12 mouse cellular contexts compared by ENCODE assay signal in the genomic region with DNA sequence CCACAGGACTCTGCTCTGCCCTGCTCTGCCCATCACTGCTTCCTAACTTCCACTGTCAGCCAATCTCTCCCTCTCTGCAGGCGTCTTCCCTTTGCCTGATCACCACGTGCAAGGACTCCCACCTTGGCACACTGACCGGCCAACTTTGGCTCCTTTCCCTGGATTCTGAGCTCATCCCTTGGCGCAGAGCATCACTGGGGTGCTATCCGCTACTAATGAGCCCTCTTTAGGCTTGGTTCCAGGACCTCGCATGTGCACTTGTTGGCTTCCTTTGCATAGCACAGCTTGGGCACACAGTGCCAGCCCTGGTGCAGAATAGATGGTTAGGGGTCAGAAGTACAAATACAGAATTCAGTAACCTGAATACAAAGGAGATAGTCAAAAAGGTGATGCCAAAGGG. TPM values are rescaled to one million over a fixed set of nuclear protein-coding genes. Genes with fewer than 3 reads are reported as not detected.
DNase-seq lines count a peak whose midpoint lies in the region; ATAC-seq and TF ChIP-seq lines count a peak whose summit lies in the region.
"Had no signal": no experiment of that assay in that cellular context is flagged by ENCODE, and none has a peak within 500 bp of the region (broad histone marks: within the 10 kb centered on the region; RNA-seq: fewer than 3 reads in every experiment).

No protein-coding gene starts in this region.

- in situ Hi-C loops in Patski (cut with MboI; ENCODE audit: low pct_unique_long_range_greater_than_20kb) = loop anchor here (10.0 to 25.0 kb wide), 2 partner anchors 196 to 314 kb away; partner anchors contain the start of gene Ankrd31

- ATAC-seq in Patski = peak; percentile 31
- ATAC-seq in forebrain, embryonic 16.5 days = peak; percentile 40; the same call in 1 of the 2 replicates

- no peak for TF ChIP-seq CTCF in Patski (IDR thresholded peaks at IDR 0.05)

- no peaks in the 10 kb centered on the region for H3K9me3 ChIP-seq in forebrain, embryonic 16.5 days (ENCODE audit: control insufficient read depth, low read length)

- H3K27me3 ChIP-seq in Patski = no peaks in the 10 kb centered on the region
- no peaks in the 10 kb centered on the region for H3K27me3 ChIP-seq in forebrain, embryonic 16.5 days (replicated peaks; ENCODE audit: control insufficient read depth, insufficient read depth, low read length)

- H3K9ac ChIP-seq in forebrain, embryonic 16.5 days (replicated peaks; ENCODE audit: low read depth, low read length) = no peak overlapping the region

- CTCF ChIA-PET in Patski (lab: Charles Lee) = no interaction called here

- H3K4me3 ChIP-seq in forebrain, embryonic 16.5 days (replicated peaks; ENCODE audit: low read length) = no peak overlapping the region

- no peak overlapping the region for H3K4me2 ChIP-seq in forebrain, embryonic 16.5 days (ENCODE audit: low read length)

- no peaks in the 10 kb centered on the region for H3K36me3 ChIP-seq in forebrain, embryonic 16.5 days (ENCODE audit: control insufficient read depth, insufficient read depth)

- no peak overlapping the region for H3K27ac ChIP-seq in forebrain, embryonic 16.5 days (ENCODE audit: low read length)

- peak; percentile 51 to 81 for DNase-seq in kidney, adult 8-10 months
- no peak for DNase-seq in kidney, postnatal 10 days
- DNase-seq in Patski (ENCODE audit: low read depth, low spot score) = peak; percentile 39
- DNase-seq in adrenal gland, postnatal 25 days = peak; percentile 60
- DNase-seq in ovary, adult 18-20 months (ENCODE audit: low spot score) = no peak
- no peak for DNase-seq in embryo, embryonic 11 days
- DNase-seq: lung, adult 2 months had no signal

- H3K4me1 ChIP-seq in forebrain, embryonic 16.5 days (replicated peaks; ENCODE audit: control insufficient read depth, insufficient read depth, low read length) = no peaks in the 10 kb centered on the region

- POLR2A ChIA-PET in Patski (lab: Charles Lee) = no interaction called here

- WGBS in forebrain, embryonic 16.5 days = 38% methylated on average over 6 of the region's 6 CpGs

RNA-seq across cellular contexts. Expression of gene Fam169a, which starts 15.9 kb away (rescaled TPM):
- 0.31 TPM for polyA plus RNA-seq in Patski (2021)
- 6.9 and 10.1 TPM in 2 replicates for total RNA-seq in adrenal gland, postnatal 25 days (2021)
- polyA plus RNA-seq in forebrain, embryonic 16.5 days (2015; fragmentation: Nextera tagmentation; extraction: Ambion mirVana) = 18.3 and 20.9 TPM in 2 replicates
- polyA plus RNA-seq: lung, adult 2 months; spleen, adult 2 months had no signal

RNA-seq across cellular contexts. Expression of gene 1700029F12Rik, which starts 17.0 kb away (rescaled TPM):
- polyA plus RNA-seq in Patski (2021) = not detected
- not detected in 2 replicates for total RNA-seq in adrenal gland, postnatal 25 days (2021)
- polyA plus RNA-seq in forebrain, embryonic 16.5 days (2015; fragmentation: Nextera tagmentation; extraction: Ambion mirVana) = not detected in 2 replicates
- total RNA-seq: left cerebral cortex, adult 18-20 months; MEL had no signal
- polyA plus RNA-seq: heart, embryonic 16.5 days; lung, adult 2 months had no signal

RNA-seq across cellular contexts. Expression of gene Gm6169, which starts 47.9 kb away (rescaled TPM):
- 62.5 TPM for polyA plus RNA-seq in Patski (2021)
- total RNA-seq in adrenal gland, postnatal 25 days (2021) = 23.3 and 33.2 TPM in 2 replicates
- polyA plus RNA-seq in forebrain, embryonic 16.5 days (2015; fragmentation: Nextera tagmentation; extraction: Ambion mirVana) = 0.73 and 1.1 TPM in 2 replicates

Comparison
In these comparisons a context has a peak if more than half of its experiments do, and no peak if none do; other contexts are left out.
1. DNase-seq: peak in kidney, adult 8-10 months (2 of 2), Patski (single experiment) and adrenal gland, postnatal 25 days (single experiment); none in kidney, postnatal 10 days (single experiment), ovary, adult 18-20 months (single experiment) and embryo, embryonic 11 days (single experiment).
2. RNA of gene Fam169a, which starts 15.9 kb away (polyA plus RNA-seq): 18.3 to 20.9 TPM in forebrain, embryonic 16.5 days; 0.31 TPM in Patski (single experiment); every median in the first group is over 10 times any median in the second.
3. RNA of gene Gm6169, which starts 47.9 kb away (polyA plus RNA-seq): 62.5 TPM in Patski (single experiment); 0.73 to 1.1 TPM in forebrain, embryonic 16.5 days; every median in the first group is over 10 times any median in the second.